Mouse (Mus musculus) thymus, postnatal 10 days (tissue): ENCODE measurements around the gene Vmn2r109.
"Not testable (repeated sequence)": the region's sequence is repeated elsewhere in the genome, so short reads cannot be mapped to it uniquely, and the experiment has no call there.

Experiments used
- DNase-seq, 2 experiments: peaks; one replicate each; pipeline ENCODE4 v3.0.0; 2021; ENCODE audit warnings: low spot score in 2 of 2

The Vmn2r109 gene

DNA sequence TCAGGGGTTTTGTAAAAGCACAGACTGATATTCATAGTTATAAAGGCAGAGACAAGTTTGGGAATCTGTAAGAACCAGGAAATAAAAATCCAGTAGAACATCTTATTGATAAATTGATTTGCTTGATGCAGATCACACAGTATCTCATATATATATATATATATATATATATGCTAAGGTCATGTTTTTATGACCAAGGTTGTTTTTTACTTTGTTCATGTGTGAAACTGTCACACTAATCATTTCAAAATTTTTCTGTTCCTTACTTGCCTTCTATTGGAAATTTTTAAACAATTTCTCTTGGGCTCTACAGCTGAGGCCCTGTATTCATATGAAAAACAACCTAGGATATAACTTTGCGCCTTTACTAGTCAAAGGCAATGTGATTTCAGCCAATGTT lies at the start of gene Vmn2r109:
Gene Vmn2r109 (minus strand): TSS at position 101 of the 400 bp plus-strand sequence.
- DNase-seq, result no peak

DNA sequence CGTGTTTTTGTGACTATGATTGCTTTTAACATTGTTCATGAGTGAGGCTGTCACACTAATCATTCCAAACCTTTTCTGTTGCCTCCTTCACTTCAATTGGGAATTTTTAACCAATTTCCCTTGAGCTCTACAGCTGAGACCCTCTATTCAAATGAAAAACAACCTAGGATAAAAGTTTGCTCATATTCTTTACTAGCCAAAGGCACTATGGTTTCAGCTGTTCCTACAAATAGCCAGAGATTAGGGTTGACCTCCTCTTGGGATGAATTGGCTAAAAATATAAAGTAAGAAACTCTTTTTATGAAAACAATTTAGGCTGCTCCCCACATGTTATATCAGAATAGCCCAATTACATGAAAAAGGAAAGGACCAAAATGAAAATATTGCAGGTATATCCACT lies 31.8 kb upstream of the Vmn2r109 start, which contains the start of gene Vmn2r110:
Gene Vmn2r110 (minus strand): TSS at position 101 of the 400 bp plus-strand sequence.
- no peak for DNase-seq

- not testable (repeated sequence) for DNase-seq
These were observed 56.3 kb downstream of the Vmn2r109 start for GRCm38 (mm10) chr17:20508247-20508646.

DNA sequence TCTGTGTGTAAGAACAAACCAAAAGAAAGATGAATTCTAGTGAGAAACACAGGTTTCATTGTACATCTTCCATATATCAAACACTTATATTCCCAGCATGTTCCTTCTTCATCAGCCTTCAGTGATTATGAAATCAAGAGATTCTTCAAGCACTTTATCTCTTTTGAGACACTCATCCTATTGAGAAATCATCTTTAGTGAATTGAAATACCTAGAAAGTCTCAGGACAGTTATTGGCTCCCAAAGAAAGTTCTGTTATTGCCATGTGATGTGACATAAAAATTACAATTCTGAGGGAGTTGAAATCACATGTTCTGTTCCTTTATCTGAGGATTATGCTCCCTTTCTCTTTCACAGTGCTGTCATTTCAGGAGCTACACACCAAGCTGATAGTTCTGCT lies 66.7 kb downstream of the Vmn2r109 start, which contains the start of gene Vmn1r225:
Gene Vmn1r225 (plus strand): TSS at position 301 of the 400 bp plus-strand sequence.
- DNase-seq, result no peak
